Mouse (Mus musculus): Measurements from ENCODE around the gene Cdc14a. TPM values are rescaled to one million over a fixed set of nuclear protein-coding genes. Genes with fewer than 3 reads are reported as not detected.

The Cdc14a gene
- total and polyA plus RNA-seq, 3 experiments, result 2.6 to 5.9 TPM; not detected in 1

DNA sequence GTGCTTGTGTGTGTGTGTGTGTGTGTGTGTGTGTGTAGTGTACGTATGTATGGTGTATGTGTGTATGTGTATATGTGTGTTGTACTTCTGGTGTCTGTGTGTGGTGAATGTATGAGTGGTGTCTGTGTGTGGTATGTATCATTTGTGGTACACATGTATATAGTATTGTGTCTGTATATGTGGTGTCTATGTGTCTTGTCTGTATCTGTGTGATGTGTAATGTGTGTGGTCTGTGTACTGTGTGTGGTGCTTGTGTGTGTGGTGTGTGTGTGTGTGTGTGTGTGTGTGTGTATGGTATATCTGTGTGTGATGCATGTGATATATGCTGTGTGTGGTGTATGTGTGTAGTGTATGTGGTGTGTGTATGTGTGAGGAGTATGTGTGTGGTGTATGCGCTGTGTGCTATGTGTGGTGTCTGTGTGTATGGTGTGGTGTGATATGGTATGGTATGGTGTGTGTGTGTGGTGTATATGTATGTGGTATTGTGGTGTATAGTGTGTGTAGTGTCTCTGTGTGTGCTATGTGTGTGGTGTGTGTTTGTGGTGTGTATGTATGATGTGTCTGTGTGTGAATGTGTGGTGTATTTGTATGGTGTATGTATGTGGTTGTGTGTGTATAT is 156.7 kb downstream of the Cdc14a start:
- Histone ChIP-seq H3K4me3 (ENCODE audit: control insufficient read depth in 1 of 2, insufficient read depth in 1 of 2, low read depth in 2 of 2, low read length in 2 of 2) (no peak overlapping the region), H3K27ac (ENCODE audit: control insufficient read depth, low read depth, low read length) (no peak overlapping the region), H3K4me1 (ENCODE audit: control insufficient read depth in 1 of 2, insufficient read depth in 2 of 2, low read length in 2 of 2) (no peaks in the 10 kb centered on the region), H3K9me3 (replicated peaks; ENCODE audit: insufficient read depth, low read length) (no peaks in the 10 kb centered on the region), H3K27me3 (ENCODE audit: control insufficient read depth in 1 of 2, insufficient read depth in 2 of 2, low read length in 2 of 2) (no peaks in the 10 kb centered on the region), H3K9ac (ENCODE audit: control insufficient read depth, low read depth, low read length, poor library complexity, severe bottlenecking) (no peak overlapping the region), H3K79me2 (ENCODE audit: control insufficient read depth, insufficient read depth, low read length, poor library complexity) (no peaks in the 10 kb centered on the region), H3K36me3 (ENCODE audit: control insufficient read depth in 1 of 2, insufficient read depth in 2 of 2, low read length in 2 of 2) (no peaks in the 10 kb centered on the region)
- DNase-seq (ENCODE audit: low read depth, low spot score), result no peak
- peak; percentile 87; the same call in 1 of the 2 replicates for TF ChIP-seq POLR2AphosphoS5 (IDR thresholded peaks at IDR 0.05; ENCODE audit: borderline replicate concordance, low read depth, low read length)
- no peak for TF ChIP-seq NELFE (IDR thresholded peaks at IDR 0.05; ENCODE audit: low read depth, low read length)

DNA sequence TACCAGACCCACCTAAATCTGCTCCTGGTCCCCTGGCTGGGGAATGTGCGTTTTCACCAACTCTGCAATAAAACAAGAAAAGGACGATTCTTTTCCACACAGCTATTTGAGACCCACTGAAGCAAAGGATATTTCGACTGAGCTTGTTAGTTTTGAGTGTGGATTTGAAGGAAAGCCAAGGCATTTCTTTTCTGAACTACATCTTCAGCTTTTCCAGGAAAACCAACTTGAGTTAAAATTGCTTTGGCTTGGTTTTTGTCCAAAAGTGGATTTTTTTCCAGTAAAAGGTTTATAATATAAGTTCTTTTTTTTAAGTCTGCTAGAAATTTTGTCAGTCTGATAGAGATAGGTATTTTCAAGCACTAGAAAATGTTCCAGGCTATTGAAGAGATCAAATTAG is 157.5 kb downstream of the Cdc14a start:
- H3K9me3 ChIP-seq (replicated peaks; ENCODE audit: insufficient read depth, low read length), result no peaks in the 10 kb centered on the region
- no peaks in the 10 kb centered on the region for H3K79me2 ChIP-seq (ENCODE audit: control insufficient read depth, insufficient read depth, low read length, poor library complexity)
- no peaks in the 10 kb centered on the region for H3K27me3 ChIP-seq (ENCODE audit: control insufficient read depth in 1 of 2, insufficient read depth in 2 of 2, low read length in 2 of 2)
- DNase-seq (ENCODE audit: low read depth, low spot score), result no peak
- no peak overlapping the region for H3K27ac ChIP-seq (ENCODE audit: control insufficient read depth, low read depth, low read length)
- H3K9ac ChIP-seq (ENCODE audit: control insufficient read depth, low read depth, low read length, poor library complexity, severe bottlenecking), result no peak overlapping the region
- H3K4me1 ChIP-seq (ENCODE audit: control insufficient read depth in 1 of 2, insufficient read depth in 2 of 2, low read length in 2 of 2), result no peaks in the 10 kb centered on the region
- H3K4me3 ChIP-seq (ENCODE audit: control insufficient read depth in 1 of 2, insufficient read depth in 1 of 2, low read depth in 2 of 2, low read length in 2 of 2), result no peak overlapping the region
- no peaks in the 10 kb centered on the region for H3K36me3 ChIP-seq (ENCODE audit: control insufficient read depth in 1 of 2, insufficient read depth in 2 of 2, low read length in 2 of 2)
- no peak for TF ChIP-seq POLR2AphosphoS5 (IDR thresholded peaks at IDR 0.05; ENCODE audit: borderline replicate concordance, low read depth, low read length)
- no peak for TF ChIP-seq SMC3 (IDR thresholded peaks at IDR 0.05; ENCODE audit: low read depth, low read length)
- no peak for TF ChIP-seq NELFE (IDR thresholded peaks at IDR 0.05; ENCODE audit: low read depth, low read length)
- no peak for TF ChIP-seq CHD2 (IDR thresholded peaks at IDR 0.05; ENCODE audit: low read length)
- TF ChIP-seq ZMIZ1 (IDR thresholded peaks at IDR 0.05; ENCODE audit: low read depth, low read length), result no peak
- TF ChIP-seq MAFK (IDR thresholded peaks at IDR 0.05; ENCODE audit: borderline replicate concordance, low read depth, low read length), result no peak
- no peak for TF ChIP-seq JUND (IDR thresholded peaks at IDR 0.05; ENCODE audit: low read depth, low read length)
- no peak for TF ChIP-seq CTCF (IDR thresholded peaks at IDR 0.05 in 2 of 3, conservative IDR thresholded peaks at IDR 0.05 in 1 of 3; ENCODE audit: control insufficient read depth in 1 of 3, insufficient read depth in 1 of 3, low read depth in 2 of 3, low read length in 3 of 3, poor library complexity in 1 of 3, severe bottlenecking in 1 of 3)
- TF ChIP-seq GATA1 (IDR thresholded peaks at IDR 0.05; ENCODE audit: low read depth, low read length), result no peak
- no peak for TF ChIP-seq ZNF384 (IDR thresholded peaks at IDR 0.05; ENCODE audit: low read depth, low read length)
- no peak for TF ChIP-seq TAL1 (IDR thresholded peaks at IDR 0.05; ENCODE audit: low read length)
- TF ChIP-seq USF1 (IDR thresholded peaks at IDR 0.05; ENCODE audit: low read depth, low read length), result no peak
- TF ChIP-seq POLR2AphosphoS2 (IDR thresholded peaks at IDR 0.05; ENCODE audit: low read length), result no peak
- TF ChIP-seq MYC (IDR thresholded peaks at IDR 0.05; ENCODE audit: low read depth, low read length), result no peak
- TF ChIP-seq MAX (IDR thresholded peaks at IDR 0.05; ENCODE audit: low read length), result no peak
- no peak for TF ChIP-seq EP300 (IDR thresholded peaks at IDR 0.05; ENCODE audit: low read depth in 1 of 2, low read length in 2 of 2)
- no peak for TF ChIP-seq SIN3A (IDR thresholded peaks at IDR 0.05; ENCODE audit: low read length)
